In the genomic region with DNA sequence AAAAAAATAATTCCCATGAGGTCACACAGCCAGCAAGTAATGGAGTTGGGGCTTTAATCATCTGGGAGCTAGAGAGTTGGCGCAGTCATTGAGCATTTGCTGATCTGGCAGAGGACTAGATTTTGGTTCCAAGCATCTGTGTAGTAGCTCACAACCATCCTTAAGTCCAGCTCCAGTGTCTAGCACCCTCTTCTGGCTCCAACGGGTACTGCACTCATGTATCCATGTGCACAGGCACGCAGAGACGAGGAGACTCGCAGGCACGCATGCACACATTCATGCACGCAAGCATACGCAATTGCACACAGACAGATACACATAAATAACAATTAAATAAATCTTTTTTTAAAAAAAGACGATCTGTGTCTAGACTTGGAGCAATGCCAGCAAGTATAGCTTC, we compare ENCODE assay signal across 10 mouse cellular contexts.
DNase-seq lines count a peak whose midpoint lies in the region; ATAC-seq and TF ChIP-seq lines count a peak whose summit lies in the region.
"Had no signal": no experiment of that assay in that cellular context is flagged by ENCODE, and none has a peak within 500 bp of the region (broad histone marks: within the 10 kb centered on the region; RNA-seq: fewer than 3 reads in every experiment).

No protein-coding gene starts in this region.

- no peak overlapping the region for H3K27ac ChIP-seq in heart, adult 2 months
- no peak overlapping the region for H3K27ac ChIP-seq in liver, postnatal 0 days (ENCODE audit: low read depth)
- H3K27ac ChIP-seq in liver, embryonic 12.5 days = no peak overlapping the region
- no peak overlapping the region for H3K27ac ChIP-seq in ES-Bruce4 (ENCODE audit: insufficient read depth, low read length)
- no peak overlapping the region for H3K27ac ChIP-seq in midbrain, embryonic 13.5 days
- H3K27ac ChIP-seq: limb, embryonic 13.5 days; midbrain, embryonic 12.5 days had no signal

- TF ChIP-seq POLR2A in heart, adult 2 months (IDR thresholded peaks at IDR 0.05; ENCODE audit: insufficient read depth, low read depth, low read length) = no peak
- no peak for TF ChIP-seq POLR2A in ES-Bruce4 (IDR thresholded peaks at IDR 0.05; ENCODE audit: insufficient read depth, low read length)
- TF ChIP-seq POLR2A in brain, embryonic 14.5 days (IDR thresholded peaks at IDR 0.05; ENCODE audit: borderline replicate concordance, extremely low read depth, insufficient read depth, insufficient read length, poor library complexity, severe bottlenecking) = no peak

- H3K9me3 ChIP-seq in liver, postnatal 0 days (ENCODE audit: low read length) = no peaks in the 10 kb centered on the region
- H3K9me3 ChIP-seq in liver, embryonic 12.5 days (replicated peaks) = peaks cover 9% of the 10 kb centered on the region
- H3K9me3 ChIP-seq in ES-Bruce4 (replicated peaks; ENCODE audit: control insufficient read depth, insufficient read depth, low read length, poor library complexity, severe bottlenecking) = no peaks in the 10 kb centered on the region
- no peaks in the 10 kb centered on the region for H3K9me3 ChIP-seq in midbrain, embryonic 13.5 days

- H3K9ac ChIP-seq in heart, adult 2 months (ENCODE audit: low read depth, low read length) = no peak overlapping the region
- H3K9ac ChIP-seq in liver, postnatal 0 days (replicated peaks) = no peak overlapping the region
- no peak overlapping the region for H3K9ac ChIP-seq in liver, embryonic 12.5 days
- no peak overlapping the region for H3K9ac ChIP-seq in ES-Bruce4 (ENCODE audit: low read depth, poor library complexity, severe bottlenecking)
- no peak overlapping the region for H3K9ac ChIP-seq in midbrain, embryonic 13.5 days (replicated peaks)
- H3K9ac ChIP-seq: limb, embryonic 13.5 days; midbrain, embryonic 12.5 days had no signal

- WGBS in heart, adult 2 months = 90% methylated on average over 9 of the region's 9 CpGs
- 84% methylated on average over 9 of the region's 9 CpGs for WGBS in liver, postnatal 0 days (ENCODE audit: insufficient replicate concordance)
- 78% methylated on average over 9 of the region's 9 CpGs for WGBS in liver, embryonic 12.5 days (ENCODE audit: insufficient replicate concordance)
- 93% methylated on average over 9 of the region's 9 CpGs for WGBS in midbrain, embryonic 13.5 days

- no peak for ATAC-seq in liver, postnatal 0 days
- no peak for ATAC-seq in liver, embryonic 12.5 days
- ATAC-seq in midbrain, embryonic 13.5 days = no peak

- peaks cover 3% of the 10 kb centered on the region; the same call in 1 of the 2 replicates for H3K4me1 ChIP-seq in heart, adult 2 months (ENCODE audit: control insufficient read depth, insufficient read depth, low read length)
- H3K4me1 ChIP-seq in liver, postnatal 0 days (ENCODE audit: insufficient read depth) = 0 out of 2 replicates have a peak, but pooled peaks cover 4% of the 10 kb centered on the region
- no peaks in the 10 kb centered on the region for H3K4me1 ChIP-seq in liver, embryonic 12.5 days
- H3K4me1 ChIP-seq in ES-Bruce4 (ENCODE audit: control insufficient read depth, insufficient read depth, low read length) = no peaks in the 10 kb centered on the region
- H3K4me1 ChIP-seq in midbrain, embryonic 13.5 days (replicated peaks) = peaks cover 5% of the 10 kb centered on the region; the same call in 1 of the 2 replicates
- H3K4me1 ChIP-seq: midbrain, embryonic 12.5 days had no signal

- no peaks in the 10 kb centered on the region for H3K27me3 ChIP-seq in heart, adult 2 months (ENCODE audit: control insufficient read depth, insufficient read depth, low read length)
- no peaks in the 10 kb centered on the region for H3K27me3 ChIP-seq in liver, postnatal 0 days (ENCODE audit: insufficient read depth, low read length)
- no peaks in the 10 kb centered on the region for H3K27me3 ChIP-seq in liver, embryonic 12.5 days (replicated peaks)
- no peaks in the 10 kb centered on the region for H3K27me3 ChIP-seq in ES-Bruce4 (ENCODE audit: control insufficient read depth, insufficient read depth, low read length, poor library complexity, severe bottlenecking)
- H3K27me3 ChIP-seq in midbrain, embryonic 13.5 days = no peaks in the 10 kb centered on the region

- H3K4me3 ChIP-seq in heart, adult 2 months = no peak overlapping the region
- H3K4me3 ChIP-seq in liver, postnatal 0 days (ENCODE audit: low read depth, low read length) = no peak overlapping the region
- no peak overlapping the region for H3K4me3 ChIP-seq in liver, embryonic 12.5 days
- H3K4me3 ChIP-seq in ES-Bruce4 (ENCODE audit: low read depth, low read length) = no peak overlapping the region
- H3K4me3 ChIP-seq in midbrain, embryonic 13.5 days (replicated peaks) = no peak overlapping the region
- H3K4me3 ChIP-seq: limb, embryonic 13.5 days; midbrain, embryonic 12.5 days had no signal

- no peaks in the 10 kb centered on the region for H3K36me3 ChIP-seq in heart, adult 2 months (ENCODE audit: control insufficient read depth, insufficient read depth, low read length)
- no peaks in the 10 kb centered on the region for H3K36me3 ChIP-seq in liver, postnatal 0 days (replicated peaks; ENCODE audit: insufficient read depth, low read length)
- H3K36me3 ChIP-seq in liver, embryonic 12.5 days = no peaks in the 10 kb centered on the region
- H3K36me3 ChIP-seq in ES-Bruce4 (ENCODE audit: control insufficient read depth, insufficient read depth, low read length, poor library complexity, severe bottlenecking) = no peaks in the 10 kb centered on the region
- H3K36me3 ChIP-seq in midbrain, embryonic 13.5 days = no peaks in the 10 kb centered on the region
- H3K36me3 ChIP-seq: limb, embryonic 13.5 days; midbrain, embryonic 12.5 days had no signal

- no peak for DNase-seq in heart, adult 2 months
- DNase-seq in heart, postnatal 10 days = no peak
- DNase-seq in liver, postnatal 0 days = no peak
- no peak for DNase-seq in brain, embryonic 14.5 days (ENCODE audit: low read depth)
- DNase-seq in urinary bladder, postnatal 10 days (ENCODE audit: low spot score) = no peak

- no peaks in the 10 kb centered on the region for H3K79me2 ChIP-seq in heart, adult 2 months (replicated peaks; ENCODE audit: control insufficient read depth, insufficient read depth, low read length)

- peak; percentile 46 for TF ChIP-seq CTCF in heart, adult 2 months (IDR thresholded peaks at IDR 0.05)
- peak; percentile 54 for TF ChIP-seq CTCF in liver, postnatal 0 days (IDR thresholded peaks at IDR 0.05; ENCODE audit: low read depth)
- TF ChIP-seq CTCF in ES-Bruce4 (IDR thresholded peaks at IDR 0.05; ENCODE audit: low read depth, low read length) = peak; percentile 75
- TF ChIP-seq CTCF in brain, embryonic 14.5 days (IDR thresholded peaks at IDR 0.05; ENCODE audit: borderline replicate concordance, extremely low read depth, insufficient read depth, insufficient read length) = peak; percentile 51; the same call in 1 of the 2 replicates

- intact Hi-C loops in heart, adult 2 months (cut with DNase I) = no loop called here
- intact Hi-C loops in heart, postnatal 10 days (cut with DNase I) = no loop called here

- TF ChIP-seq EP300 in heart, adult 2 months (IDR thresholded peaks at IDR 0.05; ENCODE audit: insufficient read depth, low read depth, low read length) = no peak
- TF ChIP-seq EP300 in liver, postnatal 0 days (IDR thresholded peaks at IDR 0.05; ENCODE audit: low read depth) = no peak
- TF ChIP-seq EP300 in ES-Bruce4 (IDR thresholded peaks at IDR 0.05; ENCODE audit: insufficient read depth, low read depth, low read length) = no peak

- H3K4me2 ChIP-seq in liver, postnatal 0 days (ENCODE audit: low read depth, low read length) = no peak overlapping the region
- H3K4me2 ChIP-seq in liver, embryonic 12.5 days = no peak overlapping the region
- H3K4me2 ChIP-seq in midbrain, embryonic 13.5 days (replicated peaks) = no peak overlapping the region
- H3K4me2 ChIP-seq: limb, embryonic 13.5 days; midbrain, embryonic 12.5 days had no signal
